Mouse (Mus musculus) frontal cortex, postnatal 36 days (tissue): ENCODE data around the gene Smco2.

ENCODE experiments used
- DNase-seq, 2 experiments: peaks; one replicate each; pipeline ENCODE4 v3.0.0; 2022; ENCODE audit warnings: low spot score in 2 of 2

The Smco2 gene

DNA sequence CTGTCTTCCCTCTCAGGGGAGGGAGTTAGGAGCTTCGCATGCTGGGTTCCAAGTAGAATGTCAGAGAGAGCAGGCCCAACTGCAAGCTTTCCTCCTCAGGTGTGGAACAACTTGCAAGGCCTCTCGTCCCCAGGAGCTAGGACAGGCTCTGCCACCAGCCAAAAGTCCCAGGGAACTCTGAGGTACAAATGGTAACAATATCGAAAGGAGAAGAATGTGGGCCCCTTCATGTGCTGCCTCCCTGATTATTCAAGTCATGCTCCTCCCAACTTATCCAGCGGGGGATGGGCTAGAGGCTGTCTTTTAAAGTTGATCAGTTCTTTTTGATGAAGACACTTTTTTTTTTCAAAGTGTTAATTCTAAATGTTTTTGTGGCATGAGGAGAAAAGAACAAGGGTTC is at the start of gene Smco2:
Gene Smco2 (plus strand): TSS at position 55 of the 400 bp plus-strand sequence.
- no peak for DNase-seq

DNA sequence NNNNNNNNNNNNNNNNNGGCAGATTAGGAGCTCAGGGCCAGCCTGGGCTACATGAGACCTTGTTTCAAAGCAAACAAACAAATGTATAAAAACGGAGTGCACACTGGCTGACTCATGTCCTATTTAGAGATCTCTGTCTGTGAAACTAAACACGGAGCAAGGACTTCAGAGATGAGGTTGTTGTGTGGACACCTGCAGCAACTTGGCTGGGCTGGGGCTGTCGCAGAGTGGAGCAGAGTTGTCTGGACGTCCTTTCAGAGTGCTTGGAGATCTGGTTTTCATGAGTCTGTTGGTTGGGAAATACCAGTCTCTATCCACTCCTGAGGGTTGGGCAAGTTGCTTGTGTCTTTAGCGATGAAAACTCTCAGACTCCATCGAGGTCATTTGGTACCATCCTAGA is 39.9 kb upstream of the Smco2 start:
- DNase-seq: no peak

DNA sequence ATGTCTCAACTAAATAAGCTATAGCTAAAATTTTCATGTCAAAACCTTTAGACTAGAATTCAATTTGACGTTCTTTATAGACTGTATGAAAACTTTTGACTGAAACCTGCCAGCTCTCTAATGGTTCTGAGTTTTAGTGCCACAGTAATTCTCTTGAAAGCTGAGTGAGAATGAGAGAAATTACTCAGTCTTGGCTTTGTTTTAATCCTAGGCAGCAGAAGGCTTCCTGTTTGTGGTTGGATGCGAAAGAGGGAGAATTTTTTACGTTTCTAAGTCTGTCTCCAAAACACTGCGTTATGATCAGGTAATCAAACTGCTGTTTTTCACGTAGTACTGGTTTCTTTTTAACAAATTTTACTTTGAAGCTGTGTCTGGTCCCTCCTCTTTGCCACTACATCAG is 36.9 kb upstream of the Smco2 start:
- DNase-seq: no peak

DNA sequence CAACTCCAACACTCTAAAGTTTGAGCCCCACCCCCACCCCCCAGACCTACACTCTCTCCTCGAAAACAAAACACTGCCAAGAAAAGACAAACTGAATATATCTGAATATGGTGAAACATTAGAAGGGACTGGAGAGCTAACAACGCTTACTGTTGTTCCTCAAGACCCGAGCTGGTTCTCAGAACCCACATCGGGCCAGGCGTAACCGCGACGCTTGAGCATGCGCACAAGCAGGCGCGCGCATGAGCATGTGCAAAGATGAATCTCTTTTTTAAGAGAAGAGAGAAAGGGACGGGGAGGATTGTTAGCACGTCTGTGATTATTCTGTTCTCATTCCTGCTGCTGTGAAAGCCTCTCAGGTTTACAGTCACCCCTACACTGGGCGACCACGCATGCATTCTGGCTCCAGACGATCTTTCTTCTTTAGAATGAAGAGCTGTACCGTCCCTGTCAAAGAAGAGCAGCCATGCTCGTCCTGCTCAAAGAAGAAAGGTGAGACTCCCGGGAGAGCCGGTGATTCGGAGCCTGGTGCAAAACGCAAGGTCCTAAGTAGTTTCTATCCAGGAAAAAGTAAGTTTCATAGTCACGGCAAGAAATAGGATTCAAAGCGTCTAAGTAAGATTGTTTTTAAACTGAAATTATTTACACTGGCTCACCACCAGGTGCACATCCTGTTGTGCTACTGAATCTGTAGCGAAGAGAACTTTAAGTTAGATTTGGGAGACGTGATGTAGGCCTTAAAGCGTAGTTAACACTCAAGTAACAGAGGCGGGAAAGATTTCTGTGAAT is 29.5 kb upstream of the Smco2 start:
- no peak for DNase-seq

DNA sequence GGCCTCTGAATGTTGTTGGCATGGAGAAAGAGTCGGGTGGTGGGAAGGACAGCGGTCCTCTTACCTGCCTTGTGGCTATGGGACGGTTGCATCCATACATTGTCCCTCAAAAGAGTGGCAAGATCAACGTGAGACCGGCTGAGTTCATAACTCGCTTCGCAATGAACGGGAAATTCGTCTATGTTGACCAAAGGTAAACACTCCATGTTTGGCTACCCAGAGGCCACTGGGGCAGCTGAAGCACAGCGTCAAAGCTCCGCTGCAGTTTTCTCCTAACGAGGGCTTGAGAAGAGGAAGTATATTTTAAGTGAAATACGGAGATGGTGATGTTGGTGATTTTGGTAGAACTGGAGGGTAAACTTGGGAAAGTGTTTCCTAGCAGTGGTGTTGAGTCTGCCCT is 27.9 kb upstream of the Smco2 start:
- DNase-seq: no peak

DNA sequence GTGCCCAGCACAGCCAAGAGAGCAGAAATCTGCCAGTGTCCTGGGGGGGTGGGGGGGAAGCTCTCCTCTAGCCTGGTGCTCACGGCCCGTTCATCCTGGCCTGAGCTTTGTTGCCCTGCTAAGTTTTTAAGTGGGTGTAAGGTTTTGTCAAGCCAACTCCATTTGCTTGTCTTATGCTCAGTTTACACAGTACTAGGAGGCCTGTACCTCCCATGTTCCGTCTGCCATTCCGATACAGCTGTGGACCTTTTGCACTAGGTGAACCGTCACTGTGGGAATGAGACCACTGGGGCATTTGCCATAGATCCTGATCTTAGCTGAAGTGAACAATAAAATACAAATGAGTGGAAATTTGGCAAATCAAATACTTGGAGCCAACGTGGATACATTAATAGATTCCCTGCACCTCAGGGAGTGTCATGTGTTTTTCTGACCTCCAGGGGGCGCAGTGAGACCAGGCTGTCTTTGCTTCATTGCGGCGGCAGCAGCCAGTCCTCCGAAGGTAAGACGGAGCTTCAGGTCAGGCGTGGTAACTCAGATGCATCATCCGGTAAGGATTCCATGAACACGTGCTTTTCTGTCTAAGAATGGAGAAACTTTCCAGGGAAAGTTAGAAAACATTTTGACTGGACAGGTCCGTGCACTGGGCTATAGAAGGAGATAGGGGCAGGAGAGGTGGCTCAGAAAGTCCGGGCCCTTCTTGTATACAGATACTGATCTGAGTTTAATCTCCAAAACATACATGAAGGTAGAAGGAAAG is 25.0 kb upstream of the Smco2 start:
- peak; percentile 54 to 66 for DNase-seq

DNA sequence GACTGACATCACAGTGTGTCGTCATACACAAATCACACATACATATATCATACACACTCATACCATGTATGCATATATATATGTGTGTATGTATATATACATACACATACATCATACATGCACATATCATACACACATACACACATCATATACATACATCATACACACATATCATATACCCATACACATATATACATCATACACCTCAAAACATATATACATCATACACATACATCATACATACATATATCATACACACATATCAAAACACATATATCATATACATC is 24.5 kb upstream of the Smco2 start:
- DNase-seq: no peak

DNA sequence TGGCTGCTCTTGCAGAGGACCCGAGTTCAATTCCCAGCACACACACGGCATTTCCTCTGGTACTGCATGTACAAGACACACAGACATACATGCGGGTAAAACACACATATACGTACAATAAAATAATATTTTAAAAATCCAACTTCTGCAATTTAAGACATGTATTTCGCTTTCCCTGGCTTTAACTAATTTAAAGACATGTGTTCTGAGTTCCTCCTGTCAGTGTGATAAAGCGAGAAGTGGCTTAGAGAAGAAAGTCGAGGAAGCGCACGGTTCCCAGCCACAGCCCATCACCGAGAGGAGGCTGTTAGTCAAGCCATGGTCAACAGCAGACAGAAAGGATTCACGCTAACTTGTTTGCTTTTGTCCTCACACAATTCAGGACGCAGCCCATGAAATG is 18.6 kb upstream of the Smco2 start:
- DNase-seq: no peak

DNA sequence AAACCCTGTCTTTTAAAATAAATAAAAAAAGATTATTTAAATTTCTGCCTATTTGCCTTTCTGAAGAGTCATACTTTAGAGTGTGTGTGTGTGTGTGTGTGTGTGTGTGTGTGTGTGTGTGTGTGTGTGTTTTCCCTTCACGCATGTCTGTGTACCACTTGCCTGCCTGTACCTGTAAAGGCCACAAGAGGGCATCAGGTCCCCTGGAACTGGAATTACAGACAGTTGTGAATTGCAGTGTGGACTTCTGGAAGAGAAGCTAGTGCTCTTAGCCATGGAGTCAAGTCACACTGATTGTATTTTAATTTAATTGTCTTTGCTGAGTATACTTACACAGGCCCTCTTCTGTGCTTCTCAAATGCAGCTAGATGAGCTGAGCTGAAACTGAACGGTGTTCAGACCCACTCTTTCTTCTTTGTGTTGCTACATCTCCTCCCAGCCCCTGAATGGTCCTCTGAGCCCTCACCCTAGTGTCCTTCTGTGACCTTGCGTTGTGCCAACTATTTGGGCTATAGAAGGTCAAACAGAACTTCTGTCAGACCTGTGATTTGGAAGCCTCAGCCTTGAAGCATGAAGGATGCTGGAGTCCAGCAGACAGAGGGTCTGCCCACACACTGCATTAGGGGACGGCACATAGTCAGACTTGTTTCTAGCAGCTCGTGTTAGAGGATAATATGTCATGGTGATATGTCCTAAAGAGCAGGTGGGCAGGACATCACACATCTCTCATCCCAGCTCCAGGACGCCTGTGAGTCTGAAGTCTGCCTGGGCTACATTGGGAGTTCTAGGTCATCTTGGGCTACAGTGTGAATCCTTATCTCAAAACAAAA is 16.2 kb upstream of the Smco2 start:
- DNase-seq: peak; percentile 33 to 67

DNA sequence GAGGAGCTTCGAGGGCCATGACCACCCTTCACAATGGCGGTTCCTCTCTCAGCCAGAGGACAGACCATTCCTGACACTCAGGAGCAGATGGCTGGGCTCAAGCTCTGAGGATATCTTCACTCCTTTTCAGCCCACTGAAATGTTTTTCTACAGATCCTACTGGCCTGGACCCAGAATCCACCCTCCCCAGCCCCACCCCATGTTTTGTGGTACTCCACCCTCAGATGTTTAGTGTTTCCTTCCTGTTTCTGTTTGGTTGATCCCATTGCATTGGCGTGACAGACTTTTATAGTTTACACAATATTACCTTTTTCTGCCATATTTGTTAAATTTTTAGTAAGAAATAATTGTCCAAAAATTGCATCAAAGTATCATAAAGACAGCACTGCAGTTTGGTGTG is 15.6 kb upstream of the Smco2 start:
- no peak for DNase-seq

DNA sequence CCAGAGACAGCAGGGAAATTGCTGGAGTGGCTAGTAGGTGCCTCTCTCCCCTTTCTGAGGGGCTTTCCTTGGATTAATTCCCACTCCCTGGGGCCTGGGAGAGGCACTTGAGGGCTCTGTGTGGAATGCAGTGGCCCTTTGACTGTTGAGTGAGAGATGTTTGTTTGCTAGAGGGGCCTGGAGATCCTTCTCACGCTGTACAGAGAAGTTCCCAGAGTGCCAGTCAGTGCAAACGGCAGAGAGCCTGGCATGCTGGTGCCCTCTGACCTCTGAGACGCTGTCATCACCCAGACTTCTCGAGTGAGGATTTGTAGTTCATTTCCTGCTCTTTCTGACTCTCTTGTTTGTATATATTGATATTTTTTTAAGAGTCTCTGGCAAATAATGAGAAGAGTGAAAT is 14.1 kb upstream of the Smco2 start:
- DNase-seq: no peak

DNA sequence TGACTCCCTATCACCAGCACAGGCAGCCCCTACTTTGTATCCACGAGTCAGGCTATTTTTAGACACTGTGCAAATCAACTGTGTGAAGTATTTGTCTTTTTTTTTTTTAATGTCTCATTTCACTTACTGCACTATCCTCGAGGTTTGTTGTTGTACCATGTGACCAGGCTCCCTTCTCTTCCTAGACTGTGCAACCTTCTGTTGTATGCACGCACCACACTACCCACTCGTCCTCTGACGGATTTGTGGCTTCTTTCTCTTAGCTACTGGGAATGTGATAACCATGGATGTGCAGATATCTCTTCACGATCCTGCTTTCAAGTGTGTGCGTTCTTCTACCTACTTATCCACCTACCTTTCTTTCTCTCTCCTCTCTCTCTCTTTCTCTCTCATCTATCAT is 12.6 kb upstream of the Smco2 start:
- DNase-seq: no peak

DNA sequence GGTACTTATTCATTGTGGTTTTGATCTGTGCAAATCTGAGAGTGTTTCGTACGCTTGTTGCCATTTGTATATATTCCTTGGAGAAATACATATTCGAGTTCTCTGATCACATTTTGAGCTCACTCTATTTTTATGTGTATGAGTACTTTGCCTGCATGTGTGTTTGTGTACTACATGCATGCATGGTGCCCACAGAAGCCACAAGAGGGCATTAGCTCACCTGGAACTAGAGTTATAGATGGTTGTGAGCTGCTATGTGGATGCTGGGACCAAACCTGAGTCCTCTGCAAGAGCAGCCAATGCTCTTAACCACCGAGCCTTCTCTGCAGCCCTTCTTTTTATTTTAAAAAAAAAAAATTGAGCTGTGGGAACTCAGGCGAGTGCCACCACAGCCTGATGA is 11.5 kb upstream of the Smco2 start:
- no peak for DNase-seq

DNA sequence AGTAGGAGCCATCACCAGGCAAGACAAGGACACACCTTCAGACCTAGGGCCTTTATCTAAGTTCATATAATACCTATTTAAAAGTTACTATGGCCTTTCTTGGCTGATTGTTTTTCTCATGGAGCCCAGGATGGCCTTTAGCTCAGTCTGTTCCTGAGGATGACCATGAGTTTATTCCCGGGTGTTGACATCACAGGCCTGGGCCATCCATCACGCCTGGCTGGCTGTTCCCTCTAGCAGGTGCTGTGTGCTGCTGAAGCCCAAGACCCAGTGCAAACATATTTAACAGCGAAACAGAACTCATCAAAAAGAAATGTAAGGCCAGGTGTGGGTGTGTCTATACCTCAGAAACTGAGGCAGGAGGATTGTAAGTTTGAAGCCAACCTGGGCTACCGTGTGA is 11.0 kb upstream of the Smco2 start:
- DNase-seq: no peak

DNA sequence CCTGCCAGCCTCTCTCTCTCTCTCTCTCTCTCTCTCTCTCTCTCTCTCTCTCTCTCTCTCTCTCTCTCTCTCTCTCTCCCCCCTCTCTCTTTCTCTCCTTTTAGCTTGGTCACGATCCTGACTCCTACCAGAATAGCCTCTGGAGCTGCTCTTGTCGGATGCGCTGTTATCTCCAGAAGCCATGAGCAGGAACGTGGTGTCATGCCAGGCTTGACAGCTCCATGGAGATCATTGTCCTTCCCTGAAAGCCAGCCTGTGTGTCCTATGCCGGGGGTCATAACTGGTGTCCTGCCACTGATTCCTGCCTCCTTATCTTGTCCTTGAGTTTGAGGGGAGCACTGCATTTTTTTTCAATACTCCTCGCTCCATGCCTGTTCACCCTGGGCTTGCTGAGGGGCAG is 5.0 kb upstream of the Smco2 start:
- no peak for DNase-seq

DNA sequence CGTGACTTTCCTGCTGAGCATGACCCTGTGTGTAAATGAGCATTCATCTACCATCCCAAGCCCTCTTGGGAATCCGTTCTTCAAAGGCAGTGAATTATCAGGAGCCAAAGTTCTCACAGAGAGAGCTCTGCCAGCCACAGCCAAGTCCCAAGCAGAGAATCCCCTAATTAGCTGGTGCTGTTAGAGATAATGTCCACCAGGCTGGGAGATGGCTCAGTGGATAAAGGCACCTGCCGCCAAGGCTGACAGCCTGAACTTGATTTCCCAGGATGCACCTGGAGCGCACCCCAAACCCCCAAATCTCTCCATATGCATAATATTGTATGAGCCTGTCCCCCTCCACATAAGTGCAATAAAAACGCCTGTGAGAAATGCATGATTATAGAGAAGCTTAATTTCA is 4.6 kb upstream of the Smco2 start:
- no peak for DNase-seq

DNA sequence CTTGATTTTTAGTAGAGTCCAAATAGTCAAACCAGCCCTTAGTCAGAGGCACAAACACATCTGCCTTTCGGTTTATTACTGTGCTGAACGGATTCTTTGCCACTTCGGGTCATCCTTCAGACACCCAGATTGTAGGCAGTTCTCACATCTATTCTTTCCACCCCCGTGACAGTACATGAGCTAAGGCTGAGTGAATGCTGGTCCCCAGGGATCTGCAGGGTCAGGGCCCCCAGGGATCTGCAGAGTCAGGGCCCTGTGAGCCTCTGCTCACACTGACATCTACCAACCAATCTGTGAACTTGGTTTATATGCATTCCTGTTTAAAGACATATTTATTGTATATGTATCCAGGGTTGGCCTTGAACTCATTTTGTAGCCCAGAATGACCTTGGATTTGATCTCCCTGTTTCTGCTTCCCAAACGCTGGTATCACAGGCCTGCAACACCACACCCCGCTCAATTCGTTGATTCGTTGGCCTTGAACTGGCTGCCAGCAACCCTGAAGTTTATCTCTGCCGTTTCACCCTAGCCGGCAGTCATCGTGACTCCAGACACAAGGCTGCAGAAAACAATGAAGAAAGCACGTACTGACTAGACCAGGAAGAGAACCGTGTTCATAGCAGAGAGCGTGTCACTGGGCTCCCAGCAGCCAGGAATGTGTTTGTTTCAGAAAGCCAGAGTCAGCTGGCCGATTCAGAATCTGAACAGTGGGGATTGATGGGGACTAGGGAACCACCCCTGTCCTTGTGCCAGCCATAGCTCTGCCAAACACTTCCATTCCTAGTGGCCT is 3.7 kb upstream of the Smco2 start:
- no peak for DNase-seq

DNA sequence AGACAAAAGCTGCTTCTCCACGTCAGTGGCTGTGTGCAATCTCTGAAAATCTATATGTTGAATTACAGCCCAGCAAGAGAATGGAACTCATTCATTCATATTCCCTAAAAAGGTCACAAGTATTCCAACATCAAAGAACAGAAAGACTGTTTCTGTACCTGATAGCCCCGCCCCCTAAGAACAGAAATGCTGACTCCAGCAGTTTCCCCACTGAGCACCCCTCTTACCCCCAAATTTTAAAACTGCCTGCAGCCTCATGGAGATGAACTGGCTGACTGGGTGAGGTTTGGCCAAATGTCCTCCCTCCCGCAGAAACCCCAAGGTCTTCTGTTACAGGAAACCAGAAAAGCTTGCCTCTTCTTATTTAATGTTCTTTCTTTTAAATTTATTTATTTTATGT is 2.5 kb upstream of the Smco2 start:
- no peak for DNase-seq

DNA sequence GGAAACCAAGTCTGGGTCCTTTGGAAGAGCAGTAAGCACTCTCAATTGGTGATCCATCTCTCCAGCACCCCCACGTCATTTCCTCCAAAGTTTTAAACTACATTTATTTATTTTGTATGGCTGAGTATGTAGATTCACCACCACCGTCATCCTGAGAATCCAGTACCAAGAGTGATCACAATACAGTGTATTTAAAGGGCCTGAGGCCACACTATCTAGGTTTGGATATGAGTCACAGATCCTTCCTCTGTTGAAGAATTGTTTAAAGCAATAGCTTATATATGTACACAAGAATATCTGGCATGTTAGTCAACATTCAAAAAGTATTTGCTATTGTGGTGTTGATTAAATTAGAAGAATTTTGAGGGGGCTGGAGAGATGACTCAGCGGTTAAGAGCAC is 1.6 kb upstream of the Smco2 start:
- DNase-seq: no peak

DNA sequence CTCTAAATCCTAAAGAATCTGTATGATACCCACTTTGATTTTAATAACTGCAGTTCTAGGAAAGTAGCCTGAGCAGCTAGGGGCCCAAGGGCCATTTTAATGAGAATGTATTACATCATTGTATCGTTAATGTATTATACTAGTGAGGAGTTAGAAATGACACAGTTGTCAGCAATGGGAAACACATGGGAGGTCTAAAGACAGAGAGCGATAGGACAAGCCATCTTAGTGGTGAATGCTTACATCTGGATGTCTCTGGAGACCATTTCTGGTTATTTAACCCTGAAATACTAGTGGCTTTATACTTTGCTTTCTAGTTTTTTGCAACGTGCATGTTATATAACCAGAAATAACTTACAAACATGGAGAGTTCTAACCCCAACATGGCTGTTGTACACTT is 2.0 kb downstream of the Smco2 start:
- no peak for DNase-seq

DNA sequence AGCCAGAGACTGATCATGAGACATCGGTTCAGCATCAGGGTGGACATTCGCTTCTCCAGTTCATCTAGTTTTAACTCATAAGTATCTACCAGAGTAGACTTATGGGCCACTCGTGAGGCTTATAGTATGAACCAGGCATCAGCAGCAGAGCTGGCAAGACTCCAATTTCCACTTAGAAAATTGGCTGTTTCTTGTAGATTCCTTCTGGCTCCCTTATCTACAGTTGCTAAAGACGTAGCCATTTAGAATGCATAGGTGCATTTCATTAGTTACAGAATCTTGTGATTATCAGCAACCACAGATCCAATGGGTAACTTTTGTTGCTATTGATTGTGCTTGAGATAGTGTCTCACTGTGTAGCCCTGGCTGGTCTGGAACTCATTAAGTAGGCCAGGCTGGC is 2.8 kb downstream of the Smco2 start:
- DNase-seq: no peak

DNA sequence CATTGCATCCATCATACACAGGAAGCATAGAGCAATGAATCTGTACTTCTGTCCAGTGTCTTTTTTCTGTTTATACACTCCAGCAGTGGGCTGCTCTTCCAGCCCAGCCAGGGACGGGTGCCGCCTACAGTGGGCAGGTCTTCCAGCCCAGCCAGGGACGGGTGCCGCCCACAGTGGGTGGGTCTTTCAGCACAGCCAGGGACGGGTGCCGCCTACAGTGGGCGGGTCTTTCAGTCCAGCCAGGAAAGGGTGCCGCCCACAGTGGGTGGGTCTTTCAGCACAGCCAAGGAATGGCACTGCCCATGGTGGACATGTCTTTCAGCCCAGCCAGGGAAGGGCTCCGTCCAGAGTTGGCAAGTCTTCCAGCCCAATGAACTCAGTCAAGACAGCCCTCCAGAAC is 5.3 kb downstream of the Smco2 start:
- DNase-seq: no peak
